Mouse (Mus musculus): ENCODE measurements at regions not wholly inside any gene's neighbourhood (a gene's known extent, or its start where the extent isn't known, plus 50 kb on each side); places are given as distances from the start of the nearest gene placed in this dataset.

DNA sequence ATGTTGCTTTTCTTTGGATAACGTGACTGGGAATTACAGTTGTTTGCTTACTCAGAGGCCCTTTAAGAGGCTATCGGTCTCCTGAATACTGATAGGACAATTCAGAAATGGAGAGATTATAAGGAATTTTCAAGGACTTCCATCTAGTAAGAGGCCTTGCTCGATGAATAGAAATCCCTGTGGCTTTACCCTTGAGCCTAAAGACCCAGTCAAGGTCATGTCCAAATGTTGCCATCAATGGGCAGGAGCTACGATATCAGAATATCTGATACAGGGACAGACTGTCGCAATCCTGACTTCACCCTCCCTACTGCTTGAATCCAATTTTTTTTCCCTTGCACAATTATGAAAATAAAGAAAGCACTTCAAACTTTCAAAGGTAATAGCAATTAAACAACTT is 85.5 kb upstream of the Egflam start:
- Histone ChIP-seq H3K9ac (ENCODE audit: low read depth, low read length) (no peak overlapping the region), H3K4me1 (ENCODE audit: control insufficient read depth, insufficient read depth, low read length) (no peaks in the 10 kb centered on the region), H3K36me3 (ENCODE audit: control insufficient read depth, insufficient read depth, low read length) (no peaks in the 10 kb centered on the region), H3K27ac (replicated peaks; ENCODE audit: insufficient read depth, low read depth, low read length) (no peak overlapping the region), H3K4me3 (ENCODE audit: insufficient read depth, low read depth, low read length) (no peak overlapping the region), H3K27me3 (ENCODE audit: control insufficient read depth, insufficient read depth, low read length) (peaks cover 2% of the 10 kb centered on the region; the same call in 1 of the 2 replicates), H3K79me2 (ENCODE audit: control insufficient read depth, insufficient read depth, low read length) (no peaks in the 10 kb centered on the region)
- TF ChIP-seq CTCF (IDR thresholded peaks at IDR 0.05; ENCODE audit: low read depth, low read length) = no peak
- no peak for TF ChIP-seq POLR2A (IDR thresholded peaks at IDR 0.05; ENCODE audit: extremely low read depth, insufficient read depth, low read length)
- no peak for DNase-seq (ENCODE audit: extremely low read depth, low read depth, low spot score)
- WGBS = 55% methylated on average over 5 of the region's 5 CpGs

DNA sequence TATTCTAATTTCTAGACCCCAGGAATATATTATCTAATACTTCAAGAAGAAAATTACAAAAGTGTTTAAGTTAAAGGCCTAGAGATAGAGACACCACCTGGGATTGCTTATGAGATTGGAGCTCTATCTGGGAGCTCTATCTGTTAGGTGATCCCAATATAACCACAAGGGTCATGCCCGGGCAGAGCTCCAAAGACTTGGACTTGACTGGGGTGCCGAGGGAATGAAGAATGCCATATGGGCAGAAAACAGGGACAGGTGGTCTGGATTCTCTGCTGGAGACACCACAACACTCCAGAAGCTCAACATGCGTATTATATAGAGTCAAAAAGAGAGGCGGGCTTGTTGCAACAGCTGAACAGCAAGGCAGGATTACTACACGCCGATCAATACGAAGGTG is 92.9 kb upstream of the Egflam start:
- Histone ChIP-seq H3K27me3 (ENCODE audit: control insufficient read depth, insufficient read depth, low read length) (no peaks in the 10 kb centered on the region; the same call in 1 of the 2 replicates), H3K9ac (ENCODE audit: low read depth, low read length) (no peak overlapping the region), H3K4me3 (ENCODE audit: insufficient read depth, low read depth, low read length) (no peak overlapping the region), H3K4me1 (ENCODE audit: control insufficient read depth, insufficient read depth, low read length) (no peaks in the 10 kb centered on the region), H3K27ac (replicated peaks; ENCODE audit: insufficient read depth, low read depth, low read length) (no peak overlapping the region), H3K36me3 (ENCODE audit: control insufficient read depth, insufficient read depth, low read length) (no peaks in the 10 kb centered on the region), H3K79me2 (ENCODE audit: control insufficient read depth, insufficient read depth, low read length) (no peaks in the 10 kb centered on the region)
- no peak for DNase-seq (ENCODE audit: extremely low read depth, low read depth, low spot score)
- 89% methylated on average over 7 of the region's 7 CpGs for WGBS
- TF ChIP-seq CTCF (IDR thresholded peaks at IDR 0.05; ENCODE audit: low read depth, low read length) = no peak
- TF ChIP-seq POLR2A (IDR thresholded peaks at IDR 0.05; ENCODE audit: extremely low read depth, insufficient read depth, low read length) = no peak

- 82% methylated on average over 10 of the region's 10 CpGs for WGBS
- H3K27me3 ChIP-seq (ENCODE audit: control insufficient read depth, insufficient read depth, low read length) = no peaks in the 10 kb centered on the region
- no peak for DNase-seq (ENCODE audit: extremely low read depth, low read depth, low spot score)
- H3K4me3 ChIP-seq (ENCODE audit: insufficient read depth, low read depth, low read length) = no peak overlapping the region
- no peak overlapping the region for H3K9ac ChIP-seq (ENCODE audit: low read depth, low read length)
- H3K27ac ChIP-seq (replicated peaks; ENCODE audit: insufficient read depth, low read depth, low read length) = no peak overlapping the region
- TF ChIP-seq CTCF (IDR thresholded peaks at IDR 0.05; ENCODE audit: low read depth, low read length) (no peak), POLR2A (IDR thresholded peaks at IDR 0.05; ENCODE audit: extremely low read depth, insufficient read depth, low read length) (no peak)
- H3K36me3 ChIP-seq (ENCODE audit: control insufficient read depth, insufficient read depth, low read length) = no peaks in the 10 kb centered on the region
- no peaks in the 10 kb centered on the region for H3K4me1 ChIP-seq (ENCODE audit: control insufficient read depth, insufficient read depth, low read length)
- H3K79me2 ChIP-seq (ENCODE audit: control insufficient read depth, insufficient read depth, low read length) = no peaks in the 10 kb centered on the region
Measured at GRCm38 (mm10) chr15:7493126-7493669, 95.0 kb upstream of the Egflam start.

DNA sequence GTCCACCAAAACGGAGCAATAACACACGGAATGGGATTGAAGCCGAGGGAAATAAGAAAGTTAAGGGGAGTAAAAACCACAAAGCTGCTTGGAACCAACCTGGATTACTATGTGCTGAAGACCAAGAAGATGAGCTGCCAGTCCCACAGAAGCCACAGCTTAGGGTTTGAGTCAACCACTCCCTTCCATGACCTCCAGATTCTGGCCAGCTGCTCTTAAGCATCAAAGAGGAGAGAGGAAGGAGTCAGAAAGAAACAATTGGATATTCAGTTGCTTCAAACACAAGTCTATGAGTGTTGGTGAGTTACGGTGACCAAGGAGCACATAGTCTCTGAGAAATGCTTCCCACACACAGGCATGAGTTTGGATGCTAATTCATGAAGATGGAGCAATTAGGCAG is 99.7 kb upstream of the Egflam start:
- Histone ChIP-seq H3K4me3 (ENCODE audit: insufficient read depth, low read depth, low read length) (no peak overlapping the region), H3K9ac (ENCODE audit: low read depth, low read length) (no peak overlapping the region), H3K79me2 (ENCODE audit: control insufficient read depth, insufficient read depth, low read length) (no peaks in the 10 kb centered on the region), H3K4me1 (ENCODE audit: control insufficient read depth, insufficient read depth, low read length) (no peaks in the 10 kb centered on the region), H3K27ac (replicated peaks; ENCODE audit: insufficient read depth, low read depth, low read length) (no peak overlapping the region), H3K27me3 (ENCODE audit: control insufficient read depth, insufficient read depth, low read length) (no peaks in the 10 kb centered on the region), H3K36me3 (ENCODE audit: control insufficient read depth, insufficient read depth, low read length) (no peaks in the 10 kb centered on the region)
- 93% methylated on average over 4 of the region's 4 CpGs for whole genome bisulfite sequencing
- TF ChIP-seq CTCF (IDR thresholded peaks at IDR 0.05; ENCODE audit: low read depth, low read length) (no peak), POLR2A (IDR thresholded peaks at IDR 0.05; ENCODE audit: extremely low read depth, insufficient read depth, low read length) (no peak)
- no peak for DNase-seq (ENCODE audit: extremely low read depth, low read depth, low spot score)

DNA sequence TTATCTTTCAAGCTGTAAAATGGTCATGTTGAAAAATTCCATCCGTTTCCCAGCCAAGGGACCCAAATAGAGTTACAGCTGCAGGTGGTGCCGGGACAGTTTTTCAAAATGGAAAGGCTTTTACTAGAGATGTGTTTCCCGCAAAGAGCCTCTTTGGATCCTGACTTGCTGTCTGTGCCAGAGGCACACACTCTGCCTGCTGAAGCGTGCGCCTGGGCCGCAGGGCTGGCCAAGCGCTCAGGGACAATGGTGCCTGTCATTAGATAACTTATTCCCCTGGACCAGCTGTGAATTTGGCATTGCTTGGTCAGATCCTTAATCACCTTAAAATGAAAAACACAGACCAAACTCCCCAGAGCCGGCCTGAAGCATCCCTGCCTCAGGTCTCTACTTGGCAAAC is 110.3 kb upstream of the Egflam start:
- H3K4me3 ChIP-seq (ENCODE audit: insufficient read depth, low read depth, low read length) = no peak overlapping the region
- no peak for TF ChIP-seq POLR2A (IDR thresholded peaks at IDR 0.05; ENCODE audit: extremely low read depth, insufficient read depth, low read length)
- no peak for TF ChIP-seq CTCF (IDR thresholded peaks at IDR 0.05; ENCODE audit: low read depth, low read length)
- no peak for DNase-seq (ENCODE audit: extremely low read depth, low read depth, low spot score)
- H3K27me3 ChIP-seq (ENCODE audit: control insufficient read depth, insufficient read depth, low read length) = no peaks in the 10 kb centered on the region
- no peaks in the 10 kb centered on the region for H3K36me3 ChIP-seq (ENCODE audit: control insufficient read depth, insufficient read depth, low read length)
- H3K9ac ChIP-seq (ENCODE audit: low read depth, low read length) = no peak overlapping the region
- no peaks in the 10 kb centered on the region for H3K79me2 ChIP-seq (ENCODE audit: control insufficient read depth, insufficient read depth, low read length)
- 82% methylated on average over 8 of the region's 8 CpGs for WGBS
- no peak overlapping the region for H3K27ac ChIP-seq (replicated peaks; ENCODE audit: insufficient read depth, low read depth, low read length)
- no peaks in the 10 kb centered on the region for H3K4me1 ChIP-seq (ENCODE audit: control insufficient read depth, insufficient read depth, low read length)

GRCm38 (mm10) chr15:7514743-7515273 is 116.6 kb upstream of the Egflam start:
- no peak for DNase-seq (ENCODE audit: extremely low read depth, low read depth, low spot score)
- TF ChIP-seq CTCF (IDR thresholded peaks at IDR 0.05; ENCODE audit: low read depth, low read length) (no peak), POLR2A (IDR thresholded peaks at IDR 0.05; ENCODE audit: extremely low read depth, insufficient read depth, low read length) (no peak)
- Histone ChIP-seq H3K36me3 (ENCODE audit: control insufficient read depth, insufficient read depth, low read length) (no peaks in the 10 kb centered on the region), H3K9ac (ENCODE audit: low read depth, low read length) (no peak overlapping the region), H3K27me3 (ENCODE audit: control insufficient read depth, insufficient read depth, low read length) (no peaks in the 10 kb centered on the region), H3K27ac (replicated peaks; ENCODE audit: insufficient read depth, low read depth, low read length) (no peak overlapping the region), H3K4me3 (ENCODE audit: insufficient read depth, low read depth, low read length) (no peak overlapping the region), H3K4me1 (ENCODE audit: control insufficient read depth, insufficient read depth, low read length) (no peaks in the 10 kb centered on the region), H3K79me2 (ENCODE audit: control insufficient read depth, insufficient read depth, low read length) (no peaks in the 10 kb centered on the region)
- 78% methylated on average over 13 of the region's 13 CpGs for WGBS
